ENCODE assay signal across 8 mouse cellular contexts in the genomic region with DNA sequence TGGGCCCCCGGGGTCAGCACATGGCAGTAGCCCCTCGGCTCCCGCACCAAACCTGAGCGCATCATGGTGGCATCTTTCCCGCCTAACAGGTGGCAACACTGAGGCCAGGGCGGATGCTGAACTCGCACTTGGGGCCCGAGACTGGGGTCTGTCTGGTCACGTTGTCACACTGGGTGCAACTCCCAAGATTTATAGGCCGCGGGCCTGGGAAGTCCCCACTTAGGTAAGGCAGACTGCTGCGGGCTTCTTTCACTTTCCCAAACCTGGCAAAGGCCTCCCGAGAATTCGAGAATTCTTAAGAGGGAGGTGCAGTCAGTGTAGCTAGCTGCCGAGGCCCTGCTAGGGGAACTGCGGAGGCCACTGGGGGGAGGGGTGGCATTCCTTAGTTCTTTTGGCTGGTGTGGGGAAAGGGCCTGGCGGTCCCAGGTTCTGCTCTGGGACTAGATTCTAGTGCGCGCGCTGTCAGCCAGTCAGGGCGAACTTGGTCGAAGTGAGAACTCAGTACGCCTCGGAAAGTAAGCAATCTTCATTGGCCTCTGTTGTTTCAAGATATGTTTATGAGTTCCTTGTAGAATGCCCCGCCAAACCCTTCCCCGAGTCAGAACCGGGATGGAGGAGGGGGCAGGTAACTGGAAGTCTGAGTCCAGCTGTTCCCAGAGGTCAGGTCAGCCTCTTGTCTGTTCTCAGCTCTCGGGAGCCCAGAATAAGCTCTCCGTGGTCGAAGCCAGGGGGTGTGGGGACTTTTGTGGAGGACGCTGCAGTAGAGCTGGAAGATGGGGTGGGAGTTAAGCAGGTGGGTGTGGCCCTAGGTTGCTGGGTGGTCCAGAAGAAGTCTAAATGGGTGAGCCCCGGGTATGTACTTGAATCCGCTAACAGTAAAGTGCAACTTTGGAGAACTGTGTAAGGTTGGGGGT. TPM values are rescaled to one million over a fixed set of nuclear protein-coding genes. Genes with fewer than 3 reads are reported as not detected.
DNase-seq lines count a peak whose midpoint lies in the region; ATAC-seq and TF ChIP-seq lines count a peak whose summit lies in the region.

No protein-coding gene starts in this region.

- H3K9ac ChIP-seq in embryonic facial prominence, embryonic 11.5 days (replicated peaks; ENCODE audit: low read length): peak overlapping the region; percentile 18
- H3K9ac ChIP-seq in hindbrain, embryonic 14.5 days: no peak overlapping the region

- TF ChIP-seq POLR2A in lung, adult 2 months (IDR thresholded peaks at IDR 0.05; ENCODE audit: borderline replicate concordance, extremely low read depth, low read depth, low read length): no peak

- WGBS in embryonic facial prominence, embryonic 11.5 days: 4% methylated on average over 33 of the region's 33 CpGs
- WGBS in hindbrain, embryonic 14.5 days: 6% methylated on average over 33 of the region's 33 CpGs
- WGBS in lung, adult 2 months: 8% methylated on average over 33 of the region's 33 CpGs

- ATAC-seq in embryonic facial prominence, embryonic 11.5 days (replicated peaks; ENCODE audit: insufficient number of reproducible peaks, low FRiP score, low TSS enrichment, low read depth): no peak; the same call in 1 of the 2 replicates
- no peak for ATAC-seq in hindbrain, embryonic 14.5 days (ENCODE audit: low FRiP score)
- ATAC-seq in CD4-positive, CD25-positive, alpha-beta regulatory T cell, adult 4 months: no peak

- H3K36me3 ChIP-seq in embryonic facial prominence, embryonic 11.5 days (replicated peaks; ENCODE audit: control insufficient read depth, insufficient read depth, low read depth, low read length): no peaks in the 10 kb centered on the region
- no peaks in the 10 kb centered on the region for H3K36me3 ChIP-seq in hindbrain, embryonic 14.5 days (replicated peaks; ENCODE audit: control insufficient read depth, insufficient read depth)

- DNase-seq in layer of hippocampus, adult 2 months (ENCODE audit: low spot score in 2 of 2): no peak
- DNase-seq in layer of hippocampus, adult 8-10 months (ENCODE audit: low spot score in 2 of 2): no peak
- DNase-seq in embryonic facial prominence, embryonic 11.5 days (ENCODE audit: low spot score): peak; percentile 68
- no peak for DNase-seq in hindbrain, embryonic 14.5 days (ENCODE audit: low spot score)
- DNase-seq in lung, adult 2 months: peak; percentile 62
- DNase-seq in yolk sac, embryonic 10.5 days (ENCODE audit: low spot score): peak; percentile 63
- DNase-seq in cerebellum, postnatal 25 days: no peak

- TF ChIP-seq CTCF in layer of hippocampus, adult 2 months (conservative IDR thresholded peaks at IDR 0.05): no peak
- TF ChIP-seq CTCF in lung, adult 2 months (IDR thresholded peaks at IDR 0.05; ENCODE audit: insufficient read depth, low read length): no peak

- peaks cover 10% of the 10 kb centered on the region for H3K4me1 ChIP-seq in embryonic facial prominence, embryonic 11.5 days (ENCODE audit: control insufficient read depth, insufficient read depth, low read length)
- H3K4me1 ChIP-seq in hindbrain, embryonic 14.5 days (replicated peaks; ENCODE audit: control insufficient read depth, insufficient read depth, low read length): peaks cover 8% of the 10 kb centered on the region; the same call in 1 of the 2 replicates
- H3K4me1 ChIP-seq in lung, adult 2 months (ENCODE audit: control insufficient read depth, insufficient read depth, low read length): peaks cover 3% of the 10 kb centered on the region

- peaks cover 12% of the 10 kb centered on the region; the same call in 1 of the 2 replicates for H3K27me3 ChIP-seq in embryonic facial prominence, embryonic 11.5 days (ENCODE audit: control insufficient read depth, insufficient read depth, low read length)
- peaks cover 29% of the 10 kb centered on the region for H3K27me3 ChIP-seq in hindbrain, embryonic 14.5 days (ENCODE audit: control insufficient read depth, insufficient read depth, low read length)

- H3K9me3 ChIP-seq in embryonic facial prominence, embryonic 11.5 days (replicated peaks; ENCODE audit: control insufficient read depth, low read length): no peaks in the 10 kb centered on the region
- H3K9me3 ChIP-seq in hindbrain, embryonic 14.5 days (ENCODE audit: control insufficient read depth, low read length): no peaks in the 10 kb centered on the region

- peak overlapping the region; percentile 32 for H3K4me3 ChIP-seq in layer of hippocampus, adult 2 months
- H3K4me3 ChIP-seq in embryonic facial prominence, embryonic 11.5 days (ENCODE audit: low read depth, low read length): peak overlapping the region; percentile 27
- peak overlapping the region; percentile 9; the same call in 1 of the 2 replicates for H3K4me3 ChIP-seq in hindbrain, embryonic 14.5 days (replicated peaks; ENCODE audit: low read length)
- H3K4me3 ChIP-seq in lung, adult 2 months (replicated peaks; ENCODE audit: extremely low read depth, low read depth, low read length): peak overlapping the region; percentile 70

- H3K27ac ChIP-seq in layer of hippocampus, adult 2 months: no peak overlapping the region
- H3K27ac ChIP-seq in embryonic facial prominence, embryonic 11.5 days (replicated peaks; ENCODE audit: low read depth, low read length): no peak overlapping the region
- H3K27ac ChIP-seq in hindbrain, embryonic 14.5 days: no peak overlapping the region

- peak overlapping the region; percentile 71 for H3K4me2 ChIP-seq in embryonic facial prominence, embryonic 11.5 days (ENCODE audit: low read depth, low read length)
- peak overlapping the region; percentile 25 for H3K4me2 ChIP-seq in hindbrain, embryonic 14.5 days (replicated peaks)

RNA-seq across cellular contexts. Expression of a gene that starts 0.7 kb away (rescaled TPM):
- total RNA-seq in layer of hippocampus, adult 2 months (2021): under 1 TPM in 1 of 2 experiments, not detected in 1; 0.64 TPM
- total RNA-seq in layer of hippocampus, adult 8-10 months (2022): under 1 TPM in 3 of 4 experiments, not detected in 1; 0.18 to 0.76 (median 0.39) TPM
- polyA plus RNA-seq in embryonic facial prominence, embryonic 11.5 days (2014; fragmentation: Nextera tagmentation; extraction: Ambion mirVana): 2.8 and 4.2 TPM in 2 replicates
- 0.87 and 1.0 TPM in 2 replicates for polyA plus RNA-seq in hindbrain, embryonic 14.5 days (2014; fragmentation: Nextera tagmentation; extraction: Ambion mirVana)
- polyA plus RNA-seq in lung, adult 2 months (2012; rRNA removed): 20.3 and 22.1 TPM in 2 replicates
- polyA plus RNA-seq in CD4-positive, CD25-positive, alpha-beta regulatory T cell, adult 4 months (2017; shearing (Covaris generic)): not detected

RNA-seq across cellular contexts. Expression of a gene that starts 51.1 kb away (rescaled TPM):
- total RNA-seq in layer of hippocampus, adult 2 months (2021): 10 to 100 TPM; 15.5 to 16.9 TPM
- total RNA-seq in layer of hippocampus, adult 8-10 months (2022): 10 to 100 TPM; 11.0 to 14.2 (median 13.6) TPM
- 11.4 and 11.8 TPM in 2 replicates for polyA plus RNA-seq in embryonic facial prominence, embryonic 11.5 days (2014; fragmentation: Nextera tagmentation; extraction: Ambion mirVana)
- 26.2 and 27.1 TPM in 2 replicates for polyA plus RNA-seq in hindbrain, embryonic 14.5 days (2014; fragmentation: Nextera tagmentation; extraction: Ambion mirVana)
- polyA plus RNA-seq in lung, adult 2 months (2012; rRNA removed): 12.9 and 14.1 TPM in 2 replicates
- under 1 TPM in 1 of 2 experiments, not detected in 1; 0.56 TPM for polyA plus RNA-seq in CD4-positive, CD25-positive, alpha-beta regulatory T cell, adult 4 months (2017; shearing (Covaris generic))

Comparison
In these comparisons a context has a peak if more than half of its experiments do, and no peak if none do; other contexts are left out.
1. DNase-seq: peak in embryonic facial prominence, embryonic 11.5 days (single experiment), lung, adult 2 months (single experiment) and yolk sac, embryonic 10.5 days (single experiment); none in layer of hippocampus, adult 2 months (0 of 2), layer of hippocampus, adult 8-10 months (0 of 2), hindbrain, embryonic 14.5 days (single experiment) and cerebellum, postnatal 25 days (0 of 2).
2. H3K4me3 ChIP-seq: peak in every context shown above with its lines; median percentile 70 in lung, adult 2 months; 32 in layer of hippocampus, adult 2 months; 27 in embryonic facial prominence, embryonic 11.5 days; 9 in hindbrain, embryonic 14.5 days.